Mouse (Mus musculus) intestine, embryonic 16.5 days (tissue): ENCODE results near the gene Akap2. TPM values are rescaled to one million over a fixed set of nuclear protein-coding genes. Genes with fewer than 3 reads are reported as not detected.

ENCODE experiments used
- polyA plus RNA-seq: library from polyadenylated mRNA; unstranded; fragments of >200 nt; fragmentation: Nextera tagmentation; extraction: Ambion mirVana; gene quantifications from 2 replicates; pipeline ENCODE4 v1.2.1, GENCODE M21; 2015

The Akap2 gene
- polyA plus RNA-seq, 1 experiment from 2014 or later = 20.3 TPM

Other genes starting within 250 kb of the Akap2 start
- 21.2 and 22.0 TPM in 2 replicates for gene Pakap, start 149.5 kb upstream of the Akap2 start, polyA plus RNA-seq
- 13.3 and 14.1 TPM in 2 replicates for gene D630039A03Rik, start 198.6 kb downstream of the Akap2 start, polyA plus RNA-seq
- gene Txn1, start 238.8 kb downstream of the Akap2 start, polyA plus RNA-seq = 666 and 671 TPM in 2 replicates